Mouse (Mus musculus) spleen, adult 18-20 months (tissue): Measurements from ENCODE around the gene Ubxn7.
"Not testable (repeated sequence)": the region's sequence is repeated elsewhere in the genome, so short reads cannot be mapped to it uniquely, and the experiment has no call there.

Source experiments
- DNase-seq, 2 experiments: peaks; one replicate each; pipeline ENCODE4 v3.0.0; 2022; ENCODE audit warnings: mixed read lengths in 2 of 2

The Ubxn7 gene

GRCm38 (mm10) chr16:32332040-32332555, at the start of gene Ubxn7:
Ubxn7 (plus strand) TSS chr16:32332257.
- DNase-seq, result peak; percentile 97 to 99

- no peak for DNase-seq
Observed at GRCm38 (mm10) chr16:32282608-32283007, 49.4 kb upstream of the Ubxn7 start.

GRCm38 (mm10) chr16:32291821-32292220, 40.2 kb upstream of the Ubxn7 start:
- no peak for DNase-seq

- not testable (repeated sequence) for DNase-seq
Observed at GRCm38 (mm10) chr16:32299617-32300016, 32.4 kb upstream of the Ubxn7 start.

GRCm38 (mm10) chr16:32303046-32303445, 29.0 kb upstream of the Ubxn7 start:
- no peak for DNase-seq

GRCm38 (mm10) chr16:32303886-32304285, 28.2 kb upstream of the Ubxn7 start:
- DNase-seq, result no peak

GRCm38 (mm10) chr16:32311970-32312369, 20.1 kb upstream of the Ubxn7 start:
- DNase-seq, result no peak

- DNase-seq, result no peak
Observed at GRCm38 (mm10) chr16:32312386-32312785, 19.7 kb upstream of the Ubxn7 start.

GRCm38 (mm10) chr16:32312859-32313258, 19.2 kb upstream of the Ubxn7 start:
- DNase-seq, result no peak

GRCm38 (mm10) chr16:32316601-32317000, 15.5 kb upstream of the Ubxn7 start:
- no peak for DNase-seq

- no peak for DNase-seq
Observed at GRCm38 (mm10) chr16:32323953-32324352, 8.1 kb upstream of the Ubxn7 start.

- DNase-seq, result no peak
Observed at GRCm38 (mm10) chr16:32330876-32331670, 984 bp upstream of the Ubxn7 start.

- DNase-seq, result peak; percentile 39 to 51
Observed at GRCm38 (mm10) chr16:32332556-32333511, 777 bp downstream of the Ubxn7 start.

GRCm38 (mm10) chr16:32335146-32335545, 3.1 kb downstream of the Ubxn7 start:
- DNase-seq, result no peak

GRCm38 (mm10) chr16:32336026-32336780, 4.1 kb downstream of the Ubxn7 start:
- DNase-seq, result no peak

- DNase-seq, result no peak
Observed at GRCm38 (mm10) chr16:32337001-32337400, 4.9 kb downstream of the Ubxn7 start.

GRCm38 (mm10) chr16:32340451-32340850, 8.4 kb downstream of the Ubxn7 start:
- DNase-seq, result no peak

GRCm38 (mm10) chr16:32345521-32345920, 13.5 kb downstream of the Ubxn7 start:
- DNase-seq, result no peak

- no peak for DNase-seq
Observed at GRCm38 (mm10) chr16:32350776-32351175, 18.7 kb downstream of the Ubxn7 start.

- no peak for DNase-seq
Observed at GRCm38 (mm10) chr16:32363530-32363929, 31.5 kb downstream of the Ubxn7 start.

- DNase-seq, result peak in 1 of 2 experiments; percentile 38
Observed at GRCm38 (mm10) chr16:32371351-32371750, 39.3 kb downstream of the Ubxn7 start.

GRCm38 (mm10) chr16:32379575-32379974, 47.5 kb downstream of the Ubxn7 start:
- no peak for DNase-seq

- DNase-seq, result no peak
Observed at GRCm38 (mm10) chr16:32382901-32383300, 50.8 kb downstream of the Ubxn7 start.
